Mouse (Mus musculus) heart, embryonic 15.5 days (tissue): ENCODE measurements at regions not wholly inside any gene's neighbourhood (a gene's known extent, or its start where the extent isn't known, plus 50 kb on each side); places are given as distances from the start of the nearest gene placed in this dataset.
"Not testable (repeated sequence)": the region's sequence is repeated elsewhere in the genome, so short reads cannot be mapped to it uniquely, and the experiment has no call there.

Source experiments
- ATAC-seq: fragments of 200-750 bp; cut with Nextera tagmentation; replicated peaks from 2 replicates; pipeline ENCODE4 v1.8.0; 2017; ENCODE audit warnings: low read depth, moderate TSS enrichment; ENCODE audit not compliant: insufficient number of reproducible peaks, insufficient read depth, low FRiP score
- H3K27ac ChIP-seq: fragments of 300-500 bp; sonication (generic); 2 replicates; pipeline ENCODE4 v1.5.1; 2015; ENCODE audit warnings: mild to moderate bottlenecking, inconsistent platforms
- H3K27me3 ChIP-seq: fragments of 300-500 bp; sonication (generic); 2 replicates; pipeline ENCODE4 v1.6.1; 2015; ENCODE audit warnings: inconsistent platforms
- H3K36me3 ChIP-seq: fragments of 300-500 bp; sonication (generic); 2 replicates; pipeline ENCODE4 v1.6.1; 2015; ENCODE audit warnings: mild to moderate bottlenecking, inconsistent platforms
- H3K4me1 ChIP-seq: fragments of 300-500 bp; sonication (generic); replicated peaks from 2 replicates; pipeline ENCODE4 v1.6.1; 2015; ENCODE audit warnings: inconsistent platforms
- H3K4me2 ChIP-seq: fragments of 300-500 bp; sonication (generic); 2 replicates; pipeline ENCODE4 v1.6.1; 2015; ENCODE audit warnings: inconsistent platforms, mild to moderate bottlenecking, moderate library complexity
- H3K4me3 ChIP-seq: fragments of 300-500 bp; sonication (generic); 2 replicates; pipeline ENCODE4 v1.5.1; 2015; ENCODE audit warnings: mild to moderate bottlenecking, inconsistent platforms
- H3K9ac ChIP-seq: fragments of 300-500 bp; sonication (generic); 2 replicates; pipeline ENCODE4 v1.6.1; 2015; ENCODE audit warnings: mild to moderate bottlenecking, inconsistent platforms
- H3K9me3 ChIP-seq: fragments of 300-500 bp; sonication (generic); replicated peaks from 2 replicates; pipeline ENCODE4 v1.6.1; 2016; ENCODE audit warnings: inconsistent platforms
- WGBS: fragments of 180-500 bp; shearing (Covaris S2); methylation state at CpG from one replicate; pipeline ENCODE4 v1.1.7; 2015; ENCODE audit warnings: mixed read lengths; 5-methylcytosine and 5-hydroxymethylcytosine counted together

DNA sequence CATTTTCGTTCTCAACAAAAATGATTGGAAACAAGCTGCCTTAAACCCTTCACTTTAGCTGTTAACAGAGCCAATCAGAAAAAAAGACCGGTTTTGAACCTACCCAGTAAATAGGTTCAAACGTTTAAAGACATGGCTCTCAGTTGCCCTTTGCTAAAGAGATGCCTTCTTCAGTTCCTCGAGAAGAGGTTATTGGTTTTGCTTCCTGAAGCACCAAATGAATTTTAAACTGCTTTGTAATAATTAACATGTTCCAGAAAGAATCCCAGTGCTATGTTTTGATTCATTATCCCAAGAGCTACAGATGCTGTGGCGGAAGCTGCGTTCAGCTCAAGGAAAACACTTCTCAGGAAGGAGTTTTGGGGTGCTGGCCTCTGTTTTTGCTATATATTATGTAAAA is 160.1 kb upstream of the G2e3 start:
- 76% methylated on average over 6 of the region's 6 CpGs for WGBS
- ATAC-seq: no peak
- Histone ChIP-seq H3K4me3 (no peak overlapping the region), H3K4me2 (no peak overlapping the region), H3K9me3 (no peaks in the 10 kb centered on the region), H3K36me3 (no peaks in the 10 kb centered on the region), H3K27me3 (no peaks in the 10 kb centered on the region), H3K27ac (no peak overlapping the region), H3K9ac (no peak overlapping the region), H3K4me1 (no peaks in the 10 kb centered on the region)

DNA sequence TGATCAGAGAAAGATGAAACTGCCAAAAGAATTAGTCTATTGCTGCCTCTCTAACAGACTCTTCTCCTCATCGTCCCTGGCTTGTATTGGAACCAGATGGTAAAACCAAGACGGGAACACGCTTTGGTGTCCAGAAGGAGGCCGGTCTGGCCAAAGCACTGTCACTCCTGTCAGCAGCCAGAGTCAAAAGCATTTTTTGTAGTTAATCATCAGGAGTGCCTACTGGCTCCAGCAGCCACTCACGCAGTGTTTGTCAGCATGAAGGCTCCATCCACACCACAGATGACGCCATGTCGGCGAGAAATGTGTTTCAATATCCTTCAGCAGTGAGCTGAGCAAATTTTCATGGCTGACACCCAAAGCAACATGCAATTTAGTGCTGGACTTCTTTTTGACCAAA is 162.1 kb upstream of the G2e3 start:
- no peak overlapping the region for H3K4me2 ChIP-seq
- no peak overlapping the region for H3K27ac ChIP-seq
- no peak for ATAC-seq
- H3K27me3 ChIP-seq: no peaks in the 10 kb centered on the region
- H3K9me3 ChIP-seq: no peaks in the 10 kb centered on the region
- H3K9ac ChIP-seq: no peak overlapping the region
- WGBS: 76% methylated on average over 8 of the region's 8 CpGs
- H3K4me1 ChIP-seq: no peaks in the 10 kb centered on the region
- no peaks in the 10 kb centered on the region for H3K36me3 ChIP-seq
- no peak overlapping the region for H3K4me3 ChIP-seq

DNA sequence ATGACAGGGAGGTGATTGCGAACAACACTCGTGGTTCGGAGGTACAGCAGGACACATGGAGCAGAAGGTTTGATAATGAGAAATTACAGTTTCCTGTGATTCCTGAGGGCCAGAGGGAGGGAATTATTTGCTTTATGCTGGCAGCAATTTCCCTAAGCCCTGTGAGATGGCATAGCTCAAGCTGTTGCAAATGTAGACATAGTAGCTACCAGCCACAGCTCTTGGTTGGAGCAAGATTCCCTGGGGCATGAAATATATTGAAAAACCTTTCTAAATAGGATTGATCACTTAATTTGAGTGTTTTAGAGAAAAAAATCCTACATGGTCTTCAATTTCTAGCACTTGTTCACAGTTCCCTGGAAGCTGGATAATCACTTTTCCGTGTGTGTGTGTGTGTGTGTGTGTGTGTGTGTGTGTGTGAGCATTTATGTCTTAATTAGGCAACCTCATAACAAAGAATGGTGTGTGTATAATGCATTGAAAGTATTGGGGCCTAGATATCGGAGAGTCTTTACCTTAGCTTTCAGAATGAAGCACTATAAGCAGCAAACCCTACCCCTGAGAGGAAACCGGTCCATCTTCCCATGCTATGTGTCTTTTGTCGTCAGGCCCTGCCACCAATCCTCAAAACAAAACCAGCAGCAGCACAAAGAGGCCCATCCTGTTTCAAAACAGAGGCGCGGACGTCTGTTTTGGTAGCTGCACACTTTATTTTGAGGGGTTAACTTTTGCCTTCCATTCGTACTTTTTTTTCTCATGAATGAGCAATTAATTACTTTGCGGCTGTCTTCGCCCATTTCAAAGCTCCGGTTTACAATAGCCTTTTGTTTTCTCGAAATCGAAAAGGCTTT is 172.7 kb upstream of the G2e3 start:
- H3K4me1 ChIP-seq: no peaks in the 10 kb centered on the region
- H3K9ac ChIP-seq: no peak overlapping the region
- no peaks in the 10 kb centered on the region for H3K36me3 ChIP-seq
- H3K4me2 ChIP-seq: no peak overlapping the region
- H3K27me3 ChIP-seq: no peaks in the 10 kb centered on the region
- 74% methylated on average over 16 of the region's 16 CpGs for WGBS
- ATAC-seq: no peak
- H3K9me3 ChIP-seq: no peaks in the 10 kb centered on the region
- no peak overlapping the region for H3K27ac ChIP-seq
- H3K4me3 ChIP-seq: no peak overlapping the region

DNA sequence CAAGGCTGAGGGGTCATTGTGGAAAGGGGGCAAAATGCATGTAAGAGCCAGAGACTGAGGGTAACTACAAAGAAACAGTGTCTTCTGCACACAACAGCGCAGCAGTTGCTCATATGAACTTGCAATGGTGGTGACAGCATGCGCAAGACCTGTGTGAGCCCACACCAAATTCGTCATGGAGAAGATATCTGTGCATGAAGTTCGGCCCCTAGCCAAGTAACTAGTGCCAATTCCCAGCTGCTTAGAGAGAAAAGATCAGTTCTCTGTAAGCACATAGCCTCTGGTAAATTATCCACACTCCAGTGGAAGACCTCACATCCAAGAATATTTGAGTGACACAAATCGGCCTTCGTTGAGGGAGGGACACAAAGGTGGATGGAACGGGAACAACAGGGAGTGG is 182.7 kb upstream of the G2e3 start:
- WGBS: 84% methylated on average over 7 of the region's 7 CpGs
- H3K9me3 ChIP-seq: no peaks in the 10 kb centered on the region

DNA sequence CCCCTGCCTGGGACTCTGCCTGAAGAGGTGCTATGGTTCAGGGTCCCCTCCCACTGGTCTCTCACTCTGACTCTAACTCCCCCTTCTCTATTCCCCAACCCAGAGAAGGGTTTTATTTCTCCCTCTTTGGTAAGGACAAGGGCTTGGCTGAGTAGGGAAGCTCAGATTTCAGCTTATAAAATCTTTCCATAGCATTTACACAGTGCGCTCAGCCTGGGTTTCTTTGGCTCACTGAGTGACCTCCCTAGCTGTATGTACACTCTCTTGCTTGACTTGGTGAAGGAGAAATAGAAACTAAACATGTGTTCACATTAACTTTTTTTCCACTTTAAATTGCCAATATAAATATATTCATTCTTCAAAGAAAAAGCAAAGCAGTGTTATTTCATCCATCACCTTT is 186.9 kb upstream of the G2e3 start:
- Histone ChIP-seq H3K27me3 (no peaks in the 10 kb centered on the region), H3K4me2 (no peak overlapping the region), H3K9me3 (no peaks in the 10 kb centered on the region), H3K27ac (no peak overlapping the region), H3K4me1 (no peaks in the 10 kb centered on the region), H3K4me3 (no peak overlapping the region), H3K9ac (no peak overlapping the region), H3K36me3 (no peaks in the 10 kb centered on the region)
- no peak for ATAC-seq
- 68% methylated on average over 1 of the region's 1 CpGs for WGBS

More for the DNA sequence above, 182.7 kb upstream of the G2e3 start:
- H3K27ac ChIP-seq: no peak overlapping the region
- no peaks in the 10 kb centered on the region for H3K27me3 ChIP-seq
- no peaks in the 10 kb centered on the region for H3K4me1 ChIP-seq
- no peak overlapping the region for H3K4me2 ChIP-seq
- no peak overlapping the region for H3K4me3 ChIP-seq
- H3K9ac ChIP-seq: no peak overlapping the region
- no peak for ATAC-seq
- H3K36me3 ChIP-seq: no peaks in the 10 kb centered on the region

DNA sequence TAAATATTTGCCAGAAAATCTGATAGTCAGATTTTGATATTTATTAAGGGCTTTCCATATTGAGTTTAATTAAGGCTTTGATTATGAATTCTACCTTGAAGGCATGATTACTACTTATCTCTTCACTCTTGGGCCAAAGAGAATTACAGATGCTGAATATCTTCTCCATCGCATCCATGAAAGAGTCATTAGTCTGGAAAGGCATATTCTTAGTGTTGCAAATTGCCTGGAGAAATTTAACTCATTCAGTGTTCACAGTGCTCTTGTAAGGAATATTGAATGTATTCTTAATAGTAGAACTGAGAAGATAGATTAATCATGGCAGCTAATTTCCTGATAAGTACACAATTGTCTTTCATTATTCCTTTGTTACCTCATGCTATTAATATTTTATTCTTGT is 187.7 kb upstream of the G2e3 start:
- ATAC-seq: no peak
- no peak overlapping the region for H3K9ac ChIP-seq
- H3K9me3 ChIP-seq: no peaks in the 10 kb centered on the region
- WGBS: 80% methylated on average over 1 of the region's 1 CpGs
- H3K36me3 ChIP-seq: no peaks in the 10 kb centered on the region
- no peaks in the 10 kb centered on the region for H3K4me1 ChIP-seq
- no peaks in the 10 kb centered on the region for H3K27me3 ChIP-seq
- no peak overlapping the region for H3K4me2 ChIP-seq
- H3K4me3 ChIP-seq: no peak overlapping the region
- H3K27ac ChIP-seq: no peak overlapping the region

DNA sequence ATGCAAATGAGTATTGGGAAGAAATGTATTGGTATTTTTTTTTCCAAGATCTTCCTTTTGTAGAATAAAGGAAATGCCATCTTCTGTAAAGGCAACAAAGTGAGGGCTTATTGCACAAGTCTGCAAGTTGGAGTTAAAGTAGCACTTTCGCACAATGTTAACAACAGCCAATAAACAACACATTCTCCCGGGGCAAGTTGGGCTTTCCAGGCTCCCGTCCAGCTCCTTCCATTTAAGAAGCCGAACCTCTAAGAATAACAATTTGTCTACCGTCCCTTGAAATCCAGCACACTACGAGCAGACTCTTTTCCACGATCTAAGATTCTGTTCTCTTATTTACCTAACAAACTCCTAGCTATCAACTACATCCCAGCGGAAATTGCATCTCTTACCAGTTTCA is 199.9 kb upstream of the G2e3 start:
- no peak overlapping the region for H3K4me2 ChIP-seq
- H3K4me3 ChIP-seq: no peak overlapping the region
- H3K4me1 ChIP-seq: no peaks in the 10 kb centered on the region
- no peak overlapping the region for H3K9ac ChIP-seq
- no peak overlapping the region for H3K27ac ChIP-seq
- no peaks in the 10 kb centered on the region for H3K9me3 ChIP-seq
- no peak for ATAC-seq
- 83% methylated on average over 8 of the region's 8 CpGs for WGBS
- H3K27me3 ChIP-seq: no peaks in the 10 kb centered on the region
- H3K36me3 ChIP-seq: no peaks in the 10 kb centered on the region

DNA sequence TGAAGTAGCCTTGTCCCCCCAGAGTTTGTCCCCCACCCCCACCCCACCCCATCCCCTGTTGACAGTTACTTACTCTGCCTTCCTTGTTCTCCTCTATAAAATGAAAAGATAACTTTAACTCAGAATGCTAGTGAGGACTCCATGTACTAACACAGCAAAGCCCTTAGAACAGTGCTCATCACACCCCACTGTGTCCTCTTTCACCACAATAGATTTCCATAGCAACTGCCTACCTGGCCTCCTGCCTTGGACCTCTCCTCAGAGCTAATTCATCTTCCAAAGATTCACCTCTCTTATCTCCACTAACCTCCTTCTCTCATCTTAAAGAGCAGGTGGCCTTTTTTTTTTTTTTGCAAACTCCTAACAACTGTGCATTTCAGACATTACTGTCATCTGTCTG is 204.0 kb upstream of the G2e3 start:
- H3K4me2 ChIP-seq: no peak overlapping the region

DNA sequence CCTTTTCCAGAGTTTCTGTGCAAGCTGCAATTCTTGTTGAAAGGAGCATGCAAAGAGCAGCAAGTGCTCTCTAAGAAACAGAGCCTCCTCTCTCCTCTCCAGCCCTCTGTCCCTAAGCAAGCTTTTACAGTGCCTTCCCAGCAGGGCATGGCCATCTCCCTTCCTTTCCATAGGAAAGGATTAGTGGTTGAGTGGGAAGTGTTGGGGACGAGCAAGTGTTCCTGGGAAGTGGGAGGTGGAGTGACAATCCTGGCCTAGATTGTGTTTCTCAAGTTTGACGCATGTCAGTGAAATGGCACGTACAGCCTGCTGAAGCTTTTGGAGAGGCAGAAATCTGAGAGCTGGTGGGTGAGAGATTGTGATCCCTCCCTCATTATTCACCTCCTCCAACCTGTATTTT is 204.7 kb upstream of the G2e3 start:
- Histone ChIP-seq H3K9me3 (no peaks in the 10 kb centered on the region), H3K4me2 (no peak overlapping the region), H3K27me3 (no peaks in the 10 kb centered on the region), H3K4me3 (no peak overlapping the region), H3K27ac (no peak overlapping the region), H3K9ac (no peak overlapping the region), H3K36me3 (no peaks in the 10 kb centered on the region), H3K4me1 (no peaks in the 10 kb centered on the region)
- 41% methylated on average over 3 of the region's 3 CpGs for WGBS
- ATAC-seq: no peak

More for the DNA sequence above, 204.0 kb upstream of the G2e3 start:
- H3K36me3 ChIP-seq: no peaks in the 10 kb centered on the region
- no peak overlapping the region for H3K4me3 ChIP-seq
- no peak for ATAC-seq
- no peaks in the 10 kb centered on the region for H3K9me3 ChIP-seq
- no peak overlapping the region for H3K9ac ChIP-seq
- no peak overlapping the region for H3K27ac ChIP-seq
- H3K27me3 ChIP-seq: no peaks in the 10 kb centered on the region
- no peaks in the 10 kb centered on the region for H3K4me1 ChIP-seq

DNA sequence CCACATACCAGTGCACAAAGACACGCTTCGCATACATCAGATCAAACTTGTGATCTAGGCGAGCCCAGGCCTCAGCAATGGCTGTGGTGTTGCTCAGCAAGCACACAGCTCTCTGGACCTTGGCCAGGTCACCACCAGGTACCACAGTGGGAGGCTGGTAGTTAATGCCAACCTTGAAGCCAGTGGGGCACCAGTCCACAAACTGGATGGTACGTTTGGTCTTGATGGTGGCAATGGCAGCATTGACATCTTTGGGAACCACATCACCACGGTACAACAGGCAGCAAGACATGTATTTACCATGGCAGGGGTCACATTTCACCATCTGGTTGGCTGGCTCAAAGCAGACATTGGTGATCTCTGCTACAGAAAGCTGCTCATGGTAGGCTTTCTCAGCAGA is 214.2 kb upstream of the G2e3 start:
- WGBS: 78% methylated on average over 5 of the region's 5 CpGs
- not testable (repeated sequence) for H3K4me3 ChIP-seq, H3K4me2 ChIP-seq, H3K27ac ChIP-seq, H3K9ac ChIP-seq, ATAC-seq, H3K9me3 ChIP-seq, H3K4me1 ChIP-seq, H3K36me3 ChIP-seq, H3K27me3 ChIP-seq

DNA sequence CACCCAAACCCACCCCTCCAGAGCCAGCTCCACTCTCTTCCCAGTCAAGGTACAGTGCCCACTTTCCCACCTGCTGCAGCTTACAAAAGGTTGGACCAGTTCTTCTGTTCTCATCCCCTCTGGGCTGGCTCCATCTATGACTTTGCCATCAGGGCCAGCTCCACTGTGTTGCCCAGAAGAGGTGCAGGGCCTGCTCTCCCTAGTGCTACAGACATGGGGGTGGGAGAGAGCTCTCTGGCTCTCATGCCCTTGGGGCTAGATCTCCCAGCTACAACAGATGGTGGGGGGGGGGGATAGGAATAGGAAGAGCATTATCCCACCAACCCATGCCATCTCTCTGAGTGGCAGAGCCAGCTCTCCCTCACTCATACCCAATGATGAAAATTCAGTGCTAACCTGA is 219.6 kb upstream of the G2e3 start:
- Histone ChIP-seq H3K36me3 (no peaks in the 10 kb centered on the region), H3K9me3 (no peaks in the 10 kb centered on the region), H3K4me2 (no peak overlapping the region), H3K4me3 (no peak overlapping the region), H3K4me1 (no peaks in the 10 kb centered on the region), H3K27ac (no peak overlapping the region), H3K27me3 (no peaks in the 10 kb centered on the region), H3K9ac (no peak overlapping the region)
- no peak for ATAC-seq

DNA sequence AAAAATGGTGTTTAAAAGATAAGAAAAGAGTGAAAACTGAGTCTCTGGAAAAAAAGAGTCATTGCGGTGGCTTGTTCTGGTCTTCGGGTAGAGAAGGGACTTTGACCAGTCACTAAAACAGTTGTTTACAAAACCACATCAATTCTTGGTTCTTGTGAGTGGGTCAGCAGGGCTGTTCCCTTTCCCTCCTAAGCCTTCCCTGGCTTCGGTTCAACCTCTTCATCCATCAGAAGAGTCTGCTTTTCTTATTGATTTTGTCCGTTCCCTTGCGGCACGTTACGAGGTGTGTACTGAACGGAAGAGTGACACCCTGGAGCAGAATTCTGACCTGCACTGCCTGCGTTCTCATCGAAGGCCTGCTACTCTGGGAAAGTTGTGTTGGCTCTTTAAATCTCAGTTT is 229.1 kb upstream of the G2e3 start:
- no peak overlapping the region for H3K27ac ChIP-seq

More for the DNA sequence above, 229.1 kb upstream of the G2e3 start:
- Histone ChIP-seq H3K9ac (no peak overlapping the region), H3K36me3 (no peaks in the 10 kb centered on the region), H3K9me3 (no peaks in the 10 kb centered on the region), H3K4me3 (no peak overlapping the region), H3K27me3 (no peaks in the 10 kb centered on the region), H3K4me1 (peaks cover 5% of the 10 kb centered on the region; the same call in 1 of the 2 replicates), H3K4me2 (no peak overlapping the region)
- no peak for ATAC-seq
- 92% methylated on average over 10 of the region's 10 CpGs for WGBS
